Mouse (Mus musculus) liver, embryonic 11.5 days (tissue): Measurements from ENCODE around the gene Cpvl. TPM values are rescaled to one million over a fixed set of nuclear protein-coding genes. Genes with fewer than 3 reads are reported as not detected.

Experiments used
- ATAC-seq: fragments of 200-750 bp; cut with Nextera tagmentation; replicated peaks from 2 replicates; pipeline ENCODE4 v1.8.0; 2017; ENCODE audit warnings: moderate number of reproducible peaks, mild to moderate bottlenecking, moderate TSS enrichment, moderate library complexity; ENCODE audit not compliant: low FRiP score
- DNase-seq: peaks from one replicate; pipeline ENCODE4 v3.0.0-alpha.2; 2017; ENCODE audit warnings: low spot score
- H3K27ac ChIP-seq: fragments of 300-500 bp; sonication (generic); 2 replicates; pipeline ENCODE4 v1.5.1; 2014; ENCODE audit warnings: mild to moderate bottlenecking, low read depth, low read length, control low read depth
- H3K27me3 ChIP-seq: fragments of 300-500 bp; sonication (generic); replicated peaks from 2 replicates; pipeline ENCODE4 v1.6.1; 2014; ENCODE audit warnings: low read length, mixed read lengths; ENCODE audit not compliant: control insufficient read depth, insufficient read depth
- H3K36me3 ChIP-seq: fragments of 300-500 bp; sonication (generic); 2 replicates; pipeline ENCODE4 v1.6.1; 2014; ENCODE audit warnings: mild to moderate bottlenecking, low read length, moderate library complexity, mixed read lengths; ENCODE audit not compliant: control insufficient read depth, insufficient read depth
- H3K4me1 ChIP-seq: fragments of 300-500 bp; sonication (generic); replicated peaks from 2 replicates; pipeline ENCODE4 v1.6.1; 2014; ENCODE audit warnings: low read length, mixed read lengths; ENCODE audit not compliant: control insufficient read depth, insufficient read depth
- H3K4me2 ChIP-seq: fragments of 300-500 bp; sonication (generic); 2 replicates; pipeline ENCODE4 v1.6.1; 2014; ENCODE audit warnings: mild to moderate bottlenecking, control low read depth, moderate library complexity
- H3K4me3 ChIP-seq: fragments of 300-500 bp; sonication (generic); 2 replicates; pipeline ENCODE4 v1.5.1; 2014; ENCODE audit warnings: low read depth, low read length, control low read depth
- H3K9ac ChIP-seq: fragments of 300-500 bp; sonication (generic); 2 replicates; pipeline ENCODE4 v1.6.1; 2014; ENCODE audit warnings: low read depth, low read length, control low read depth
- H3K9me3 ChIP-seq: fragments of 300-500 bp; sonication (generic); 2 replicates; pipeline ENCODE4 v1.6.1; 2016; ENCODE audit warnings: low read length, inconsistent platforms, mixed read lengths; ENCODE audit not compliant: control insufficient read depth
- WGBS: fragments of 180-500 bp; shearing (Covaris S2); extraction: QIAGEN DNeasy Blood & Tissue Kit; methylation state at CpG from one replicate; pipeline ENCODE4 v1.1.7; 2014; 5-methylcytosine and 5-hydroxymethylcytosine counted together
- polyA plus RNA-seq: library from polyadenylated mRNA; unstranded; fragments of >200 nt; fragmentation: Nextera tagmentation; extraction: Ambion mirVana; gene quantifications from 2 replicates; pipeline ENCODE4 v1.2.1, GENCODE M21; 2014

The Cpvl gene
- polyA plus RNA-seq, 1 experiment from 2014 or later: not detected

DNA sequence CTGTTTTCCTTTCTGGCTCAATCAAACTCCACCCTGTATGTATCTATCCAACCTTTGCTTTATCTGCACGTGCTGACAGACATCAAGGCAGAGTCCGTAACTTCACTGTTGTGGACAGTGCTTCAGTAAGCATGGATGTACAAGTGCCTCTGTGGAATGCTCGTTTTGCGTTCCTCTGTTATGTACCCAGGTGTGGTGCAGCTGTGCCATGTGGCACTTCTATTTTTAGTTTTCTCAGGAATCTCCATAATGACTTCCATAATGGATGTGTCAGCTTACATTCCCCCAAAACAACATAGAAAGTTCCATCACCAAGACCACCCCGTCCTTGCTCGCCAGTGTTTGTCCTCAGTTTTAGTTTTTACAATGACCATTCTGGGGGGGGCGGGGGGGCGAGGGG, 76.7 kb downstream of the Cpvl start:
- H3K27me3 ChIP-seq: no peaks in the 10 kb centered on the region
- DNase-seq (no peak), ATAC-seq (no peak)
- no peaks in the 10 kb centered on the region for H3K9me3 ChIP-seq
- no peak overlapping the region for H3K27ac ChIP-seq
- peaks cover 15% of the 10 kb centered on the region for H3K4me1 ChIP-seq
- no peak overlapping the region for H3K9ac ChIP-seq
- H3K4me3 ChIP-seq: no peak overlapping the region
- H3K36me3 ChIP-seq: no peaks in the 10 kb centered on the region
- no peak overlapping the region for H3K4me2 ChIP-seq
- 82% methylated on average over 8 of the region's 8 CpGs for WGBS

DNA sequence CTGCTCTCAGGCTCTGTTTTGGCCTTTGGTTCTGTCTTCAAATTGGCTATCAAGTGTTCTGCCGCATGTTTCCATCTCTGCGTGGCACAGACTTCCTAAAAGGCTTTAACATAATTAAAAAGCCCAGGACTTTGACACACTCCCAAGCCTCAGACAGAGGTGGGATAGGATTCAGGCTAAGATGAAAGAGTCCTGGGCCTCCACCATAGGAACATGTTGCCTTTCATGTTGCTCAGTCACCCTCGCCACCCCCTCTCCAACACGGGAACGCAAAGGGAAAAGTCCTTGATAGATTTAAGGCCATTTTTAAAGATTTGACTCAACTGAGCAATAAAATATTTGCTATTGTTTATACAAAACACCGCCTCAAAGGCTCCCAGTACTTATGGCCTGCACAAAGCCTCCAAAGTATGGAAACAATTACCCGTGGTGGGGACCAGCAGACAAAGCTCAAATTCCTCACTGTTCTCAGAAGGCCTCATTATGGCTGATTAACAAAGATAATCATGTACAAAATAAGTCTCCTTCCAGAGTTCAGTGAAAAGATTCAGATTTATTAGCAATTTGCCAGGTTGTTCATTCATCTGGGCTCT, 80.5 kb downstream of the Cpvl start:
- 80% methylated on average over 7 of the region's 7 CpGs for WGBS
- H3K9ac ChIP-seq: no peak overlapping the region
- no peak for ATAC-seq

DNA sequence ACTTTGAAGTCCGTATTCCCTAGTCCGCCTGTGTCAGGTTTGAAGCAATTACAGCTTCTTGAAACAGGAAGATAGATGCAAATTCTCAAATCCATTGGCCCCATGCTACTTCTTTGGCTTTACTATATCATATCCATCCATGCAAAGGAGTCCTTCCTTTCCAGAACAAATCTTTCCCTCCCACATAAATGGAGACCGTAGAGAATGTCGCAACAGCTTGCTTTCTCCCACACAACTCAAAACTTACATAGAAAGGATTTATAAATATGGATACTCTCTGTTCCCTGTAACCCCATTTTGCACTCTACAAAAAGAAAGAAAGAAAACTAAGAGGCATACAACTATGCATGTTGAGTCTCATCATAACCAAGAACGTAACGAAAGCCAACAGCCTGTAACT, 81.3 kb downstream of the Cpvl start:
- H3K4me2 ChIP-seq: no peak overlapping the region
- no peak overlapping the region for H3K9ac ChIP-seq
- ATAC-seq: no peak
- H3K27ac ChIP-seq: no peak overlapping the region
- H3K9me3 ChIP-seq: no peaks in the 10 kb centered on the region
- WGBS: 85% methylated on average over 6 of the region's 6 CpGs
- H3K4me1 ChIP-seq: peaks cover 4% of the 10 kb centered on the region; the same call in 1 of the 2 replicates
- no peak for DNase-seq
- H3K27me3 ChIP-seq: no peaks in the 10 kb centered on the region
- no peak overlapping the region for H3K4me3 ChIP-seq
- no peaks in the 10 kb centered on the region for H3K36me3 ChIP-seq

More for the DNA sequence above, 80.5 kb downstream of the Cpvl start:
- Histone ChIP-seq H3K4me3 (no peak overlapping the region), H3K36me3 (no peaks in the 10 kb centered on the region), H3K27me3 (no peaks in the 10 kb centered on the region), H3K27ac (no peak overlapping the region), H3K4me1 (peaks cover 4% of the 10 kb centered on the region; the same call in 1 of the 2 replicates), H3K4me2 (no peak overlapping the region), H3K9me3 (no peaks in the 10 kb centered on the region)
- DNase-seq: no peak

DNA sequence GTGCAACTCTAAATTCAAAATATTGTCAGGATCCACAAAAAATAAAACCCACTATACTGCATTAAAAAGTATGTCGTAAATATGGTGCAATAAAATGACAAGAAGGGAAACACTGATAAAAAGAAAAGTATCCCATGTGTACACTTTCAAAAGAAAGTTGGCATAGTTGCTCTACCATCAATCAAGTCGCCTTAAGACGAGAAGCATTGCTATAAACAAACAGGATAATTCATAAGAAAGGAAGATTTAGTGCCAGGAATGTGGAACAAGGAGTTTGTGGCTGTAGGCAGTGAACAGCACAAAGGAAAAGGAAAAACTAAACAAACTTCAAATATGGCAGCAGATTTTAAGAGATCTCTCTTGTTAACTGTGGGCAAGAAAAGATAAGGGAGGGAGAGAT, 84.7 kb downstream of the Cpvl start:
- WGBS: 68% methylated on average over 3 of the region's 3 CpGs

DNA sequence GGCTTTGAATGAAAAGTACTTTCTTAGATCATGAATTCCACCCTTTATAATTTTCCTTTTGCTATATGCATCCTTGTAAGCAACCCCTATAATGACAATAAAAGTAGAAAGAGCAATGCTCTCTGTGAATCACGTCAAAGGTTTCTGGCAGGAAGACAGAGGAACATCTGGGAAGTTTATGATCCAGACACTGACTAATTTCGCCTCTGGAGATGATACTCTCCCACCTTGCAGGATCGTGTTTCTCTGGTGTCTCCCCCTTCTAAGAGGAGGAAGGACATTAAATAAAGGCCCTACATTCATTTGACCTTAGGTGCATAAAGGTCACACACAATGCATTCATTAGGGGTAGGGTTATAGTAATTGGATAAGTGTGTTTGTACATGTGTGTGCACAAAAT, 87.4 kb downstream of the Cpvl start:
- Histone ChIP-seq H3K4me1 (no peaks in the 10 kb centered on the region), H3K9ac (no peak overlapping the region), H3K36me3 (no peaks in the 10 kb centered on the region), H3K27me3 (no peaks in the 10 kb centered on the region), H3K4me3 (no peak overlapping the region), H3K27ac (no peak overlapping the region), H3K9me3 (no peaks in the 10 kb centered on the region), H3K4me2 (no peak overlapping the region)
- DNase-seq: no peak
- WGBS: 58% methylated on average over 3 of the region's 3 CpGs
- ATAC-seq: no peak

More for the DNA sequence above, 84.7 kb downstream of the Cpvl start:
- Histone ChIP-seq H3K4me3 (no peak overlapping the region), H3K27ac (no peak overlapping the region), H3K9ac (no peak overlapping the region), H3K4me1 (no peaks in the 10 kb centered on the region), H3K27me3 (no peaks in the 10 kb centered on the region), H3K4me2 (no peak overlapping the region), H3K36me3 (no peaks in the 10 kb centered on the region), H3K9me3 (no peaks in the 10 kb centered on the region)
- ATAC-seq: no peak
- no peak for DNase-seq

DNA sequence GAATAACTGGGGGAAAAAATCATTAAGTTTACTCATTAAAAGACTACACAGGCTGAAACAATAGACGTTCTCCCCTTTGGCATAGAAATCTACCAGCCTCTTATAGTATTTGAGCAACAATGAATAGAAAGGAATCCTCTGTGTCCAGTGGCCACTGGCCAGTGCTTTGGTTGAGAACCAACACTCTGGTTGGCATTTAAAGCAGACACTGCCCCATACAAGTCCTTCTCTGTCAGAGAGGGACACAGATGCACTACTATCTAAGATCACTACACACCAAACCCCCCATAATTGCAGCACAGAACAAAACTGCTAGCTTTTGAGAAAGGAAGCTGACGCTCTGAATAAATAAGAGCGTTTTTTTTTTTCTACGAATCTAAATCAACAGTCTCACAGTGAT, 93.5 kb downstream of the Cpvl start:
- H3K9me3 ChIP-seq: no peaks in the 10 kb centered on the region
- no peak overlapping the region for H3K4me2 ChIP-seq
- no peaks in the 10 kb centered on the region for H3K36me3 ChIP-seq
- DNase-seq (no peak), ATAC-seq (no peak)
- WGBS: 81% methylated on average over 4 of the region's 4 CpGs
- H3K4me1 ChIP-seq: no peaks in the 10 kb centered on the region
- no peak overlapping the region for H3K9ac ChIP-seq
- H3K4me3 ChIP-seq: no peak overlapping the region
- no peak overlapping the region for H3K27ac ChIP-seq
- no peaks in the 10 kb centered on the region; the same call in 1 of the 2 replicates for H3K27me3 ChIP-seq

DNA sequence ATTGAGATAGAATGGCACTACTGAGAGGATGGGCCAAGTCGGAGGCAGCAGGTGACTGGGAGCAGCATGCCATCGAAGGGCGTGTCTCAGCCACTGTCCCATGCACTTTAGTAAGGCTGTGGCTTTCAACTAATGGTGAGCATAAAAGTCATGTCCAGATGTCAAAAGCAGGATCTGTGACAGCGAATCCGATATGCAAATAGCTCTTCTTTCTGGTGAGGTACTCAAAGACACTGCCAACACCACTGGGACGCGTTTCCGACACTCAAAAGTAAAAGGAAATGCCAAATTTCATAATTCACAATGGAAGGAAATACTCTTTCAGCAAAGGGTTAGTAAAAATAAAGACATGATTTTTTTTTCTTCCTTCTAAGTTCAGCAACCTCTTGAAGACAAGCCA, 94.0 kb downstream of the Cpvl start:
- H3K4me2 ChIP-seq: no peak overlapping the region
- ATAC-seq (no peak), DNase-seq (no peak)
- no peaks in the 10 kb centered on the region; the same call in 1 of the 2 replicates for H3K27me3 ChIP-seq
- no peak overlapping the region for H3K27ac ChIP-seq
- H3K36me3 ChIP-seq: no peaks in the 10 kb centered on the region
- H3K4me1 ChIP-seq: no peaks in the 10 kb centered on the region
- H3K4me3 ChIP-seq: no peak overlapping the region
- 89% methylated on average over 8 of the region's 8 CpGs for WGBS
- H3K9ac ChIP-seq: no peak overlapping the region
- H3K9me3 ChIP-seq: no peaks in the 10 kb centered on the region

DNA sequence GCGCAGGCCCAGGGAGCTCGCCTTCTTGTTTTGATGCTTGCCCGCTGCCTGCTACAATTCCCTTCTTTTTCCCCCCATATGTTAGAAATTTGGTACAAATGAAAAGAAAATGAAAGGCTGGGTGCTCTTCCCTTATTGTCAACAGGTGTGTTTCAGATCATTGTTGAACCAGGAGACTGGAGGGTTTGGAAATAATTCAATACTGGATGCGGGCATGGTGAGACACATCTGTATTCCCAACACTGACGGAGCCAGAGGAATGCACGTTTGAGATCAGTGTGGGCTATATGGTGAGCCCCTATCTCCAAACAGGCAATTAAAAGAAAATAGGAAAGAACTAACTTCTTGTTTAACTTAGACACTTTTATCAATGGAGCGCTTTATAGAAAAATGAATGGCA, 95.1 kb downstream of the Cpvl start:
- Histone ChIP-seq H3K36me3 (no peaks in the 10 kb centered on the region), H3K9me3 (no peaks in the 10 kb centered on the region), H3K4me3 (no peak overlapping the region), H3K4me1 (no peaks in the 10 kb centered on the region), H3K4me2 (no peak overlapping the region), H3K27ac (no peak overlapping the region), H3K9ac (no peak overlapping the region), H3K27me3 (no peaks in the 10 kb centered on the region; the same call in 1 of the 2 replicates)
- DNase-seq: no peak
- 84% methylated on average over 7 of the region's 7 CpGs for WGBS
- no peak for ATAC-seq

DNA sequence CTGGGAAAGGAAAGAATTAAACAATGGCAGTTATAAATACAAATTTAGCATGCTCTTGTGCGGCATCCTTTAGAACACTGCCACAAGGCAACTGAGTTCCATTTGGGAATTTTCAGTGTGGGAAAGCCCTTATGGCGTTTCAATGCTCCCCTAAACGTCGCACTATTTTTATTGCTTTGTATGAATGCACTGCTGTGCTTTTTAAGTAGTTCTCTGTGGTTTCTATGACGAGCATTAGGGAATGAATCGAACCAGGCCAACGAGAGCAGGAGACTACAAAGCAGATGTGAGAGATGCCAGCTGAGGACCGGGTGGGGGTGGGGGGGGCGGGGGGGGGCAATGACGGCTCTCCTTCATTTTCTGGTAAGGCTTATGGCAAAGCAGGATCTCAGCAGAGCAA, 96.8 kb downstream of the Cpvl start:
- Histone ChIP-seq H3K4me3 (no peak overlapping the region), H3K9ac (no peak overlapping the region), H3K27me3 (no peaks in the 10 kb centered on the region; the same call in 1 of the 2 replicates), H3K27ac (no peak overlapping the region), H3K36me3 (no peaks in the 10 kb centered on the region), H3K4me1 (no peaks in the 10 kb centered on the region), H3K9me3 (no peaks in the 10 kb centered on the region), H3K4me2 (no peak overlapping the region)
- DNase-seq: no peak
- ATAC-seq: no peak
- 72% methylated on average over 10 of the region's 10 CpGs for WGBS
